Mouse (Mus musculus) inflammation-experienced regulatory T-cells, adult 6 months (primary cell): ENCODE results near the gene Mfsd8. TPM values are rescaled to one million over a fixed set of nuclear protein-coding genes. Genes with fewer than 3 reads are reported as not detected.
"Not testable (repeated sequence)": the region's sequence is repeated elsewhere in the genome, so short reads cannot be mapped to it uniquely, and the experiment has no call there.

Experiments used
- ATAC-seq: one replicate; pipeline ENCODE4 v1.8.0; 2017
- polyA plus RNA-seq, 3 experiments: library from polyadenylated mRNA; unstranded; fragments of 100-300 nt; shearing (Covaris generic); gene quantifications; one replicate each; pipeline ENCODE4 v1.2.1; 2017

Mfsd8 gene
- polyA plus RNA-seq, result 10 to 100 TPM; 14.5 to 20.9 (median 15.2) TPM

- ATAC-seq, result peak; percentile 96
These were observed at the start of gene Mfsd8 for GRCm38 (mm10) chr3:40846473-40846956. Gene Mfsd8, minus strand, starts transcription at chr3:40846886.

- ATAC-seq, result peak; percentile 41
These were observed 47.6 kb upstream of the Mfsd8 start for GRCm38 (mm10) chr3:40894336-40894735.

- ATAC-seq, result peak; percentile 98
These were observed 47.2 kb upstream of the Mfsd8 start for GRCm38 (mm10) chr3:40893816-40894258.

- ATAC-seq, result peak; percentile 57
These were observed 6.5 kb upstream of the Mfsd8 start for GRCm38 (mm10) chr3:40853123-40853738.

GRCm38 (mm10) chr3:40847936-40848335 lies 1.2 kb upstream of the Mfsd8 start:
- ATAC-seq, result not testable (repeated sequence)

DNA sequence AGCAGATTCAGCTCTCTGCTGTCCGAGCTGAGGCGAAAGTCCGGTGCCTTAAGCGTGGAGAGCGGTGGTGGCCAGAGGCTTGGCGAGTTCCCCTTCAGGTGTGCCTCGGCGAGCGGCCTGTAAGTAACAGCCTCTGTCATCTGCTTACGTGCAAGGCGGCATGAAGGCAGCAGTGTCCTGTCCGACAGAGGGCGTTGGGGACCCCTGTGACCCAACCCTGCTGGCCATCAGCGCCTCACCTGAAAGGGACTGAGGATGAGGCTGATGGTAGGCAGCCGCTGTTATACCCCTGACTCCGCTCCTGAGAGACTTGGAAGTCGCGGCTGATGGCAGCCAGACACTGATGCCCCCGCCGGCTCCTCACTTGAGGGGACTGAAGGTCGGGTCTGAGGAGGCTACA lies 332 bp upstream of the Mfsd8 start:
- ATAC-seq, result peak; percentile 18

- ATAC-seq, result not testable (repeated sequence)
These were observed 101 bp upstream of the Mfsd8 start, which contains the start of gene Abhd18 for GRCm38 (mm10) chr3:40846957-40847017. Gene Abhd18, plus strand, starts transcription at chr3:40846970.

- not testable (repeated sequence) for ATAC-seq
These were observed 1.2 kb downstream of the Mfsd8 start for GRCm38 (mm10) chr3:40845521-40845920.

GRCm38 (mm10) chr3:40813275-40813674 lies 33.4 kb downstream of the Mfsd8 start:
- ATAC-seq, result no peak

- ATAC-seq, result no peak
These were observed 36.8 kb downstream of the Mfsd8 start for GRCm38 (mm10) chr3:40809894-40810293.

DNA sequence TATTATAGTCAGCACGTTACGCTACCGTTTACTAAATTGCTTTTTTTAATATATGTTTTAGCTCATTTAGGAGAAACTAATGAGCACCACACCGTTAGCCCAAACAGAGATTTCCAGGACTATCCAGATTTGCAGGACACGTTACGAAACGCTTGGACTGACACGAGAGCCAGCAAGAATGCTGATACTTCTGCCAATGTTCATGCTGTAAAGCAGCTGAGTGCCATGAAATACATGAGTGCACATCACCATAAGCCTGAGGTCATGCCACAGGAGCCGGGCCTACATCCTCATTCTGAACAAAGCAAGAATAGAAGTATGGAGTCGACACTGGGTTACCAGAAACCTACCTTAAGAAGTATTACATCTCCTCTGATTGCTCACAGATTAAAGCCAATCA lies 38.0 kb downstream of the Mfsd8 start:
- ATAC-seq, result no peak

GRCm38 (mm10) chr3:40806871-40807270 lies 39.8 kb downstream of the Mfsd8 start:
- peak; percentile 19 for ATAC-seq

- peak; percentile 23 for ATAC-seq
These were observed 46.3 kb downstream of the Mfsd8 start for GRCm38 (mm10) chr3:40800373-40800823.

DNA sequence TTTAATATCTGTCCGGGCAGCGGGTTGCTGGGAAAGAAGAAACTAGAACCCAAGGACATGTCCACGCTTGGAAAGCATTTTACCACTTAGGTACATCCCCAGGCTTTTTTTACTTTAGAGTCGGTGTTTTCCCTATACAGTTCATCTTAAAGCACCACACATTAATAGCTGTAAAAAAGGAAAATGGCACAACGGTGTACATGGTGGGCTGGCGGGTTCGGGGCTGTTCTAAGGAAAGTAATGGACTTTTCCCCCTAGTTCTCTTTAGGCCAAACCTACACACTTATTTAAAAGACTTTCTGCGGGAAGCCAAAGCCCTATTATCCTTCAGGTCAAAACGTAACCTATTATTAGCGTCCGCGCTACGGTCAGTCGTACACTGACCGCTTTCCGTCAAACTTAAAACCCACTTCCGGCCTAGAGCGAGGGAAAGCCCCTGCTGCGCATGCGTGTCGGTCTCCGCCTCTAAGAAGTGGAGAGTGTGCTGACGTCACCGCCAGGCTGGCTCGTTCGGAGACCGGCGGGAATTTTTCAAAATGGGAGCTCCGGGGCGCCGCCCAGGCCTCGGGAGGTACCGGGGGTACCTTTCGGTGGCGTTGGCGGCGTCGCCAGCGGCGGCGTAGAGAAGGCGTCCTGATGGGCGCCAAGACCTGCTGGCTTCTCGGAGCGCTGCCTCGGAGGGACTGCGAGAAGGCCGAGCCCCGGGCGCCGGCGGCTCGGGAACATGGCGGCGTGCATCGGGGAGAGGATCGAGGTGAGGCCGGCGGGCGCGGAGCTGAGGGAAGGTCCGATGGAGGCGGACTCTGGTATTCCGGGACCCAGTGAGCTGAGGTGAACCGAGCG lies 46.9 kb downstream of the Mfsd8 start, which contains the start of gene Plk4:
Plk4 (plus strand) TSS at position 490 of the 843 bp plus-strand sequence.
- ATAC-seq, result peak; percentile 90

DNA sequence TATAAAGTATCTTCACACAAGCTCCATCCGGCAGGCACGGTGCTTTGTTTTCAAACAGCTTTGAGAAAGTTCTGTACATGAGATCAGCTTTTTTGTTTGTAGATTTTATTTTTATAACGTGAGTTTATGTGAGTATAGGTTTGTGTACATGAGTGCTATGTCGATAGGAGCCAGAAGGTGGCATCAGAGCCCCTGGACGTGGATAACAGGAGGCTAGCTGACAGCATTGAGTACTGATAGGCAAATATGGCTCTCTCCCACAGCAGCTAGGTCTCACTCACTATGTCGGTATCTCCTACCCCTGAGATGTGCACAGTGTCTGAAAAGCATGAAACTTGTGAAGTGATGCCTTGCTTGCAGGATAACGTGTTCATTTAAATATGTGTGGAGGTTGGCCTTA lies 48.2 kb downstream of the Mfsd8 start:
- peak; percentile 46 for ATAC-seq

GRCm38 (mm10) chr3:40798054-40798453 lies 48.6 kb downstream of the Mfsd8 start:
- ATAC-seq, result no peak

GRCm38 (mm10) chr3:40793783-40794182 lies 52.9 kb downstream of the Mfsd8 start:
- ATAC-seq, result no peak

Other genes with a start within 250 kb of the Mfsd8 start
- gene Slc25a31, start 138.0 kb downstream of the Mfsd8 start, polyA plus RNA-seq, result not detected
- gene Hspa4l, start 102.4 kb downstream of the Mfsd8 start, polyA plus RNA-seq, result 10 to 100 TPM; 21.5 to 44.4 (median 25.4) TPM
- gene Plk4, start 46.9 kb downstream of the Mfsd8 start, polyA plus RNA-seq, result 10 to 100 TPM in 1 of 3 experiments, 1 to 10 TPM in 2; 4.8 to 19.8 (median 6.1) TPM
- gene Abhd18, start 84 bp upstream of the Mfsd8 start, polyA plus RNA-seq, result 10 to 100 TPM; 14.7 to 18.8 (median 18.4) TPM
- 1 to 10 TPM in 1 of 3 experiments, under 1 TPM in 2; 0.47 to 1.2 (median 0.97) TPM for gene 1700034I23Rik, start 55.7 kb upstream of the Mfsd8 start, polyA plus RNA-seq
- 10 to 100 TPM; 20.7 to 22.9 (median 21.6) TPM for gene Larp1b, start 102.9 kb upstream of the Mfsd8 start, polyA plus RNA-seq
- 1 to 10 TPM; 2.8 to 4.8 (median 2.9) TPM for gene Pgrmc2, start 236.2 kb upstream of the Mfsd8 start, polyA plus RNA-seq